Mouse (Mus musculus): ENCODE measurements around the gene Chst1.

DNA sequence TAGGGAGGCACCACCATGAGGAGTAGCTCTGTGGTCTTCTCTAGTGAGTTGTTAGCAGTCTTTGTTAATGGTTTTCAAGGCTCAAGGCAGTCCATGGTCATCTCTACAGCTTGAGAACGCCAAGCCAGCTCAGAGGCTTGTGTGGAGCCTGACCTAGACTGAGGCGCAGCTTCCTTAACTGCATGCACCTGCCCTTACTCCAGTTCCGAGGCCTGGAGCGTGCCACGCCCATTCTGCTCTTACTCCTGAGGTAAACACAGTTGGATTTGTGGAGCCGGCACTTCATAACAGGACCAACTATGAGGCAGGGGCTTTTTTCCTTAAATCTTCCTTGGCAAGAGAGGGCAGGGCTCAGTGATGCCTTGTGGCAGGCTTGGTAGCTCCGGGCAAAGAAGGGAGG, 18.2 kb upstream of the Chst1 start:
- no peak for TF ChIP-seq CTCF (conservative IDR thresholded peaks at IDR 0.05; ENCODE audit: low read length)
- no peak for TF ChIP-seq NANOG (IDR thresholded peaks at IDR 0.05; ENCODE audit: borderline replicate concordance, low read length)

Measured in E14TG2a.4 (cell line).